Mouse (Mus musculus) spleen, postnatal 10 days (tissue): ENCODE results near the gene Papolb.
A peak's percentile ranks its signal among the peaks of the same experiment; 100 is the strongest.

ENCODE experiments used
- DNase-seq, 2 experiments: peaks; one replicate each; pipeline ENCODE4 v3.0.0; 2021 to 2022; ENCODE audit warnings: low spot score in 2 of 2

Papolb gene

DNA sequence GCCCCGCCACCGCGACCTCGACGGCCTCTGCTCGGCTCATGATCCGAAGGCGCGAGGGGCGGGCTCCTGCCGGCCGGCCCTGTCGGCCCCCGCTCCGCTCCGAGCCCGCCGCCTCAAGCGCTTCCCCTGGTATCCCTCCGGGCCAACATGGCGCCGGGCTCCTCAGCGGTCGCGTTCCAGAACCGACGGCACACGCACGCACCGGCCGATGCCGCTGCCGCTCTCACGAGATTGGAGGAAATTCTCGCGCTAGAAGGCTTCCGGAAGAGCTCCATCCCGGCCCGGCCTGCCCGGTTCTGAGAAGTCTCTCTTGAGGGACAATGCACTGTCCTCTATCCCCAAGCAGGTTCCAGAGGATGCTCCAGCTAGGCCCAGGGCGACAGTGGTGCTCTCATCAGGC lies at the start of gene Papolb:
Gene Papolb (minus strand): TSS at position 162 of the 400 bp plus-strand sequence.
- no peak for DNase-seq

DNA sequence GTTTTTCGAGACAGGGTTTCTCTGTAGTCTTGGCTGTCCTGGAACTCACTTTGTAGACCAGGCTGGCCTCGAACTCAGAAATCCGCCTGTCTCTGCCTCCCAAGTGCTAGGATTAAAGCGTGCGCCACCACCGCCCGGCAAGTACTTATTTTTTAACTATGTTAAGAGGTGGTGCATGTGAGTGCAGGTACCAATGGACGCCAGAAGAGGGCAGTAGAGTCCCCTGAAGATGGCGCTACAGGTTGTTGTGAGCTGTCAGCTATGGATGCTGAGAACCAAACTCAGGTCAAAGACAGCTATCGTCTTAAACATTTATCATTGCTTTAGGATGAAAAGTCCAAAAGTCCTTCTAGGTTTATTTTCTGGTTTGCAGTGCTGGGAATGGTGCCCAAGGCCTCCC lies 48.3 kb upstream of the Papolb start:
- DNase-seq: no peak

- no peak for DNase-seq
These were observed 47.0 kb upstream of the Papolb start for GRCm38 (mm10) chr5:142576832-142577231.

DNA sequence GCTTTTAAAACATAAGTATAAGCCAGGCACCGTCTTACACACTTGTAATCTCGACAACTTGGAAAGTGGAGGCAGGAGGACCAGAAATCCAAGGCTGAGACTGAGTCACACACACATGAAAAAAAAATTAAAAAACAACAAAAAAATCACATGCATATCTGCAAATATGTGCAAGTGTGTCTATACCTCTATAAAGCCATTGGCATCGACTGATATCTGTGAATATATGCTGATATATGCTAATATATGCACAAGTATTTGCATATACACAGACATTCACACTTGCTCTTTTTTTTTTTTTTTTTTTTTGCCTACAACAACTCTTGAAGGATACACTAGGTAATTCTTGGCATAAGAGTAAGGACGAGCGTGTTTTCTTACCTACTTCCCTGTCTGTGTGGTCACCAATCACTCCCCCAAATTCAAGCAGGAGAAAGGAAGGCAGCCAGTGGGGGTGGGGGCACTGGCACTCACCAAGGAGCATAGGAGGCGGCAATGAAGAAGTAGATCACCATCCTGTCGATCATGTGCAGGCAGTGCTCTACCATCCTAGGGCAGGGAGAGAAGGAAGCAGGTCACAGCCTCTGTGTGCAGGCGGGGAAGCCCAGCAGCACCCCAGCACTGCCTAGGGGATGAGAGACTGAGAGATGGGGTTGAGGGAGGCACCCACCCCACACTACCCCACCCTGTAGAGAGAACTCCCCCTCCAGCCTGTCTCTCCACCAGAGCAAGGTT lies 44.6 kb upstream of the Papolb start:
- DNase-seq: no peak

DNA sequence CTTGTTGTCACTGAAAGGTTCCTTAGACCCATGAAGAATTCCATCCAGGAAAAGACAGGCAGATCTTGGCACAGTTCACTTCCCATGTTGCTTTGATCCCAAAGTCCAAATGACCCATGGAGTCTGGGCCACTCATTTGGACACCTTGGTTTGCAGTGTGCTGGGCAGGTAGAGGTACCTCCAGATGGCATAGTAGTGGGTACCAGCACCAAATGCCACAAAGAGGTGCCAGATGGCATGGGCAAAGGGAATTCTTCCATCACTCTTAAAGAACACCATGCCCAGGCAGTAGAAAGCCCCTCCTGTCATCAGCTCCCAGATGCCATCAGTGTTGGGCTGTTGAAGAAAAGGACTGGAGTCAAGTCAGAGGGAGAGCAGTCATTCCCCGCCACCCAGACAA lies 34.7 kb upstream of the Papolb start:
- DNase-seq: no peak

DNA sequence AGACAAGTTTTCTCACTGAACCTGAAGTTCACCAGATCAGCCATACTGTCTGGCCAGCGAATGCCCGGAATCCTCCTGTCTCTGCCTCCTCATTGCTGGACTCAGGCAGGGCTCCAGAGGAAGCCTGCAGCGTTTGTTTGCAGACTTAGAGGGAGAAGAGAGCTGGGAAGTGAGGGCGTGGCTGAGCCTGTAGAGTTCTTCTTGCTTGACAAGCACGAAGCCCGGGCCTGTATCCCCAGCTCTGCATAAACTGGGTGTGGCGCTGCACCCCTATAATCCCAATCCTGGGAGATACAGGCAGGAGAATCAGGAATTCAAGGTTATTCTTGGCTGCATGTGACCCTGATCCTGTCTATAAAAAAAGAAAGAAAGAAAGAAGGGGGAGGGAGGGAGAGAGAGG lies 30.4 kb upstream of the Papolb start:
- no peak for DNase-seq

GRCm38 (mm10) chr5:142557397-142558067 lies 27.7 kb upstream of the Papolb start:
- peak; percentile 54 to 76 for DNase-seq

DNA sequence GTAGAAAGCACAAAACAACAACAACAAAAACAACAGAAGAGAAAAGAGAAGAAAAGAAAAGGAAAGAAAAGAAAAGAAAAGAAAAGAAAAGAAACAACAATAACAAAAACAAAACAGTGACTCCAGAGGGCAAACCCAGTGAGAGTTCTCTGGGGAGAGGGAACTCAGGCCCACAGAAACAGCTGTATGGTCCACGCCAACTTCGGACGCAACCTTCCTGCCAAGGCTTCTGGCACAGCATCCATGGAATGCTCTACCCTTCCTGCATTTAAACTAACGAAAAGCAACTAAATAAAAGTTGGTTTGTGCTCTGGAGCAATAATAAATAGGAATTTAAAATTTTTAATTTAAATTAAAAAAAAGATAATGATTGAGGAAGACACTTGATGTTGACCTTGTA lies 26.8 kb upstream of the Papolb start:
- no peak for DNase-seq

- DNase-seq: no peak
These were observed 26.0 kb upstream of the Papolb start for GRCm38 (mm10) chr5:142555866-142556265.

GRCm38 (mm10) chr5:142550706-142551652 lies 21.1 kb upstream of the Papolb start, which contains the start of gene Radil:
TSS of gene Radil (minus strand) at chr5:142551098.
- peak; percentile 39 to 86 for DNase-seq

DNA sequence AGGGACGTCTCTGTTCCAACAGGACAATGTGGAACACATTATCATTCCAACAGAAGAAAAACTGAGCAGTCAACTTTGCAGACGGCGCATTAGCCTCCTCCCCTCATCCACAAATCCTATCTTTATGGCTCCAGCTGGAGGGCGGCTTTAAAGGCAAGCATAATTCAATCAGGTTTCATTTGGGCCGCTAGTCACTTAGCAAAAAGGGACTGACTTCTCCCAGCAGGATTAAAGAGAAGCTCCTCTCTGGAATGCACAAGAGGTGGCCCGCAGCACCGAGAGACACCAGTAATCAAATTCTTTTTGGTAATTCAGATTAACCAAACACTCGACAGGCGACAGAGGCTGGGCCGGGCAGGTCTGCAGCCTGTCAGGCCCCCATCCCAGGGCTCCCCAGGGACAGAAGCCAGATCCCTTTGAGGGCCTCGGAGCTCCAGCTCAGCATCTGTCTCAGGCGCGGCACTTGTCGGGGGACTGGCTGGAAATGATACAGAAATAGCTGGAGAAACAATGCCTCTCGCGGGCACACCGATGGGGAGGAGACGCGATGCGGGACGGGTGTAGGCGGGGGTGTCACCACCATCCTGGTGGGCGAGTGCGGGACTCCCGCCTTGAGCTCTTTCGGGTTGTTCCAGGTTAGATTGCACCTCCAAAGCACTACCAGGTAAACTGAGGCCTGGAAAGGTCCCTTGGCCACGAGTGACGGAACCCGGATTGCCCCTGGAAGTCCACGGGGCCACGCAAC lies 20.3 kb upstream of the Papolb start:
- DNase-seq: peak in 1 of 2 experiments; percentile 17

DNA sequence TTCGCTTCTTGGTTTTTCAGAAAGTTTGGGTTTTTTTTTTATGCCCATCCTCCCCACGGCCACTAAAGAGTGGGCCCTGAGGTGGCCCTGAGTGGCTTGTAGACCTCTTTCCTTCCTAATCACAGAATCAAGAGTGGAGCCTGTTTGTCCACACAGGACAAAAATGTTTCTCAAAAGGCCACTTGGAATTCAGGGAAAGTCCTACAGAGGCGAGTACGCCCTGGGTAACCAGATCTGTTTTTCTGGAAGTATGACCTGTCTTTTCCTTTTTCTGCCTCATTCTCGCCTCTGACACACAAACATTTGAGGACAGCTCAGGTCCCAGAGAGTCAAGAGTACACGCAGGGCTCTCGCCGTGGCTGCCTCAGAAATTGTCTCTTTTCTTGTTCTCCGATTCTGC lies 19.6 kb upstream of the Papolb start:
- no peak for DNase-seq

GRCm38 (mm10) chr5:142547066-142547465 lies 17.2 kb upstream of the Papolb start:
- no peak for DNase-seq

DNA sequence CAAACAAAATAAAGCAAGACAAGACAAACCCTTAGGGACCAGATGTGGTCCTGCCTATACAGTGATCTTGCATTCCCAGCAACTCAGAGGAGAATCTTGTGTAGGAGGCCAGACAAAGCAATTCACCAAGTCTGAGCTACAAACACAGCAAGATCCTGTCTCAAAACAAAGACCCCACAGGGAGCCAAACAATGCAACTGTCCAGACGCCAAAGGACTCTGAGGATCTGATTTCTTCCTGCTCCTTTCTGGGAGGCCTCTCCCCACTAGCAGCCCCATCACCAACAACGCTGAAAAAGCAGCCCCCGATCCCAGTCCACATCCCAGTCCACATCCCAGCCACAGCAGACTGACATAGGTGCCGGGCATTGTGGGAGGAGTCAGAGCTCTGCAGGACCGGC lies 16.5 kb upstream of the Papolb start:
- DNase-seq: no peak

DNA sequence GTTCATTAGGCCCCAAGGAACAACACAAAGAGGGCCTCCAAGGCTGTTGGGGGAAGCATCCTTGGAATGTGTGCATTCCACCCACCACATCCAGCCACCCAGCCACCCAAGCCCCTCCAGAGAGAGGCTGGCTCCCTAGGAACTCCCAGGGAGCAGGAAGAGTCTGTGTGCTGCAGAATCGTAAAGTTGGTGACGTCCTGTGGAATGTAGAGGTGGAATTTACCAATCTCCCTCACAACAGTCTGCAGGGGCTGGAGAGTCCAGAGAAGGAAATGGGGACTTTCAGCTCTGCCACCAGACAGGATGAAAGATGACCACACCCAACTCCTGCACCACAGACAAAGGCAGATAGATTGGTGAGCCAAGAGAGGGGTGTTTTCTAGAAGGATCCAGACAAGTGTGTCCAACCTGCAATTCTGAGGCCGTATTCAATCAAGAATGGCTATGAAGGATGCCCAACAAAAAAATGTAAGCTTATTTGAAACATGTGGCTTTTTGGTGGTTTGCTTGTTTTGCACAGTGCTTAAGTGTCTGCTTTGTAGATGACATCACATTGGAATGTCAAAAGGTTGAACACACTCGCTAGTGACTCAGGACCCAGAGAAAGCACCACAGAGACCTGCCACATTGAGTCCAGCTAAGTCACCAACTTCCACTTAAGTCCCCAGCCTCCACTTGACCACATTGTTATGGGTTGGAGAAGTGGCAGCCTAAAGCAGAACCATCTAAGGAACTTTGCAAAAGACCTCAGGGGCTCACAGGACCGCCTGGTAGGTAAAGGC lies 15.3 kb upstream of the Papolb start:
- DNase-seq: no peak

DNA sequence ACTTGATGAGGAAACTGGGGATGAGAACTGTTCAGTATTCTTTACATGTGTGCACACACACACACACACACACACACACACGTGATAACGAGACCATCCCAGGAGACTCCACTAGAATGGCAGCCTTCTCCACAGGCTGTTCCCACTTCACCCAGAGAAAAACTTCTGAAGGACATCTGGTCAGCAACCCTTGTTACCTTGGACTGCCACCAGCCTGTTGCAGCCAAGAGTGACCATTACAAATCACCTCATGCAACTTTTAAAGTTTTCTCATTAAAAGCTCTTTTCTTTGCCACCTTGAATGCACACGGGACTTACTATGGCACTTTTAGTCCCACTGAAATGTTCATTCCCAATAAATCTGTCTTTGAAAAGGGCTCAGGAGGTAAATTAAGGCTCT lies 7.4 kb upstream of the Papolb start:
- DNase-seq: no peak

DNA sequence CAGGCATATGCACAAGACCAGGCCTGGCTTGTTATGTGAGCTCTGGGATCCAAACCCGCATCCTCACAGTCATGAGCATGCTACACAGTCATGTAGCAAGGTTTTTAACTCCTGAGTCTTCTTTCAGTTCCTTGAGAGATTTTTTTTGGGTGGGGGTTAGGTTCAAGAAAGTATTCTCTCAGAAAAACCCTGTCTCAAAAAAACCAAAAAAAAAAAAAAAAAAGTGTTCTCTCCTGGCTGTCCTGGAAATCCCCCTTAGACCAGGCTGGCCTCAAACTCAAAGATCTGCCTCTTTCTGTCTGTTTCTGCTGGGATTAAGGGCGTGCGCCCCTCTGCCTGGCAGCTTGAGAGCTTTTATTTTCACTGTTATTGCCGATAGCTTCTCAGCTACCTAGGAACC lies 5.5 kb upstream of the Papolb start:
- DNase-seq: no peak

- DNase-seq: no peak
These were observed 5.0 kb downstream of the Papolb start for GRCm38 (mm10) chr5:142524711-142525464.

DNA sequence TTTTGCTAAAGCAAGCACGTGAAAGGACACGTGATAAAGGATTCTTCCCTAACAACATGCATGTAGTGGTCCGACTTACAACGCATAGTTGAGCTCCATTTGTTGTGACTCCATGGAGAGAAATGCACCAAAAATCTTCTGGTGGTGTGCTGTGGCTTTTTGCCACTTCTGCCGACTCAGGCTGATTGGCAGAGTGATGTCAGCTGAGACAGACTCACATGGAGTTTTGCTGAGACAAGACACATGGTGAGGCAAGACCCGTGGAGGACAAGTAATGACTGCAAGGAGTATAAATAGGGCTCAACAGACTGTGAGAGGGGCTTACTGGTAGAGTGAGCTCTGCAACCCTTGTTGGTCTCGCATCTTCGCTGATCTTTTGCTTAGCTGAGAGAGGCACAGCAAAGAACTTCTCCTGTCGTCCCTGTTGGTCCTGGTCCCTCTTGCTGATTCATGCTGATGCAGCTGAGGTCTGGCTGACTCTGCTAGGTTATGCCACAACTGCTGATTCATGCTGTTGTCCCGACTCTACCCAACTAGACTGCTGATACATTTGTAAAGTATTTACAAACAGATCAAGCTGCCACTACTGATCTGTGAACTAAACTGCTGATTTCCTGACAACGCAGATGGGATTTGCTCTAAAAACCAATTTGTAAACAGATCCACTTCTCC lies 8.5 kb downstream of the Papolb start:
- DNase-seq: no peak
